Mouse (Mus musculus) embryonic facial prominence, embryonic 10.5 days (tissue): ENCODE results near the gene Rslcan18. TPM values are rescaled to one million over a fixed set of nuclear protein-coding genes. Genes with fewer than 3 reads are reported as not detected.
"Not testable (repeated sequence)": the region's sequence is repeated elsewhere in the genome, so short reads cannot be mapped to it uniquely, and the experiment has no call there.

Source experiments
- DNase-seq: peaks from one replicate; pipeline ENCODE4 v3.0.0-alpha.2; 2017; ENCODE audit warnings: low spot score
- H3K27ac ChIP-seq: fragments of 300-500 bp; sonication (generic); replicated peaks from 2 replicates; pipeline ENCODE4 v1.5.1; 2016; ENCODE audit warnings: mild to moderate bottlenecking
- H3K27me3 ChIP-seq: fragments of 300-500 bp; sonication (generic); replicated peaks from 2 replicates; pipeline ENCODE4 v1.6.1; 2016; ENCODE audit warnings: low read depth, mild to moderate bottlenecking; ENCODE audit not compliant: poor library complexity, severe bottlenecking
- H3K36me3 ChIP-seq: fragments of 300-500 bp; sonication (generic); replicated peaks from 2 replicates; pipeline ENCODE4 v1.6.1; 2016; ENCODE audit warnings: mild to moderate bottlenecking, moderate library complexity
- H3K4me1 ChIP-seq: fragments of 300-500 bp; sonication (generic); 2 replicates; pipeline ENCODE4 v1.6.1; 2016
- H3K4me3 ChIP-seq: fragments of 300-500 bp; sonication (generic); 2 replicates; pipeline ENCODE4 v1.5.1; 2016; ENCODE audit warnings: mild to moderate bottlenecking, moderate library complexity
- H3K9me3 ChIP-seq: fragments of 300-500 bp; sonication (generic); 2 replicates; pipeline ENCODE4 v1.6.1; 2016; ENCODE audit warnings: mild to moderate bottlenecking
- WGBS: fragments of 180-500 bp; shearing (Covaris S2); methylation state at CpG from one replicate; pipeline ENCODE4 v1.1.7; 2016; 5-methylcytosine and 5-hydroxymethylcytosine counted together
- polyA plus RNA-seq: library from polyadenylated mRNA; unstranded; fragments of >200 nt; fragmentation: Nextera tagmentation; extraction: Ambion mirVana; gene quantifications from 2 replicates; pipeline ENCODE4 v1.2.1, GENCODE M21; 2016

The Rslcan18 gene
- 0.23 and 0.29 TPM in 2 replicates for polyA plus RNA-seq

DNA sequence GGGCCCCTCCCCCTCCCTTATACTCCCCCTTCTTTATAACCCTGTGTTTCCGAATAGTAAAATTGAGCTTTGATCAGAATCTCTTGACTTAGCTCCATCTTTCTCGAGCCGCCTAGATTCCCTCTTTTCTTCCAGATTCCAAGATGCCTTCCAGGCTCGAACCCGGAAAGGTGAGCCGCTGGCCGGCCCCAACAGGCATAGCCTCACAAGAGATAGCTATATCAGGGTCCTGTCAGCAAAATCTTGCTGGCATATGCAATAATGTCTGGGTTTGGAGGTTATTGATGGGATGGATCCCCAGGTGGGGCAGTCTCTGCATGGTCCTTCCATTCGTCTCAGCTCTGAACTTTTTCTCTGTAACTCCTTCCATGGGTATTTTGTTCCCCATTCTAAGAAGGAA, at the start of gene Rslcan18:
Gene Rslcan18, minus strand, starts transcription at position 101 of the 400 bp plus-strand sequence.
- H3K27me3 ChIP-seq, H3K27ac ChIP-seq, H3K4me1 ChIP-seq, DNase-seq, H3K36me3 ChIP-seq, H3K4me3 ChIP-seq, H3K9me3 ChIP-seq: not testable (repeated sequence)
- 94% methylated on average over 8 of the region's 8 CpGs for WGBS

- Histone ChIP-seq H3K4me3 (peak overlapping the region; percentile 76), H3K27me3 (no peaks in the 10 kb centered on the region), H3K36me3 (no peaks in the 10 kb centered on the region), H3K4me1 (peaks cover 7% of the 10 kb centered on the region), H3K9me3 (0 out of 2 replicates have a peak, but pooled peaks cover 2% of the 10 kb centered on the region), H3K27ac (peak overlapping the region; percentile 82)
- peak; percentile 83 for DNase-seq
- 2% methylated on average over 18 of the region's 18 CpGs for WGBS
Observed at GRCm38 (mm10) chr13:67128038-67128721, 12.1 kb upstream of the Rslcan18 start.

DNA sequence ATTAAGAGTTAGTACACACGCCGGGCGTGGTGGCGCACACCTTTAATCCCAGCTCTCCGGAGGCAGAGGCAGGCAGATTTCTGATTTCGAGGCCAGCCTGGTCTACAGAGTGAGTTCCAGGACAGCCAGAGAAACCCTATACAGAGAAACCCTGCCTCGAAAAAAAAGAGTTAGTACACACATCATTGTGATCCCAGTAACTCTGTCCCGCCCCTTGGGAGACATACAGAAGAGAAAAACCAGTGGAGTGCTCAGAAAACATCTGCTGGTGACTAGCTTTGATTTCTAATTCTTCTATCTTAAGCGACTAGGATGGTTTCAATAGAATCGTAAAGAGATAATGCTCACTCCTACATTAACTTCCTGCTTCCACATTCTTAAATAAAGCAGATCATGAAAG, 11.4 kb upstream of the Rslcan18 start:
- not testable (repeated sequence) for H3K27me3 ChIP-seq, H3K36me3 ChIP-seq, H3K4me3 ChIP-seq, H3K9me3 ChIP-seq, DNase-seq, H3K4me1 ChIP-seq, H3K27ac ChIP-seq
- WGBS: 80% methylated on average over 10 of the region's 10 CpGs

DNA sequence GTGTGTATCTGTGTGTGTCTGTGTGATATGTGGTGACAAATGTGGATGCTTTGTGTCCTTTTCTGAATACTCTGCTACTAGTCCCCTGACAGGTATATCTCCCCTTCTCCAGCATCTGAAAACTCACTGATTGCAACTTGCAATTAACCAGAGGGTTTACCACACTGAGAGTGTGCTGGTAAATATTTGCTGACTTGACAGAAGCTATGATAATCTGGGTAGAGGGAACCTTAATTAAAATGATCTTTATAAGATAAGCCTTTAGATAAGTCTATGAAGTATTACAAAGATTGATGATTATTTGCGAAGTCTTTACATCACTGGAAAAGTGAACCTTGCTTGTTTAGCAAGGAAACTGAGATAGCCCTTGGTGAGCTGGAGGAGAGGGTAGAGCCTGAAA, 8.4 kb upstream of the Rslcan18 start:
- no peak overlapping the region for H3K27ac ChIP-seq
- peaks cover 7% of the 10 kb centered on the region for H3K4me1 ChIP-seq
- WGBS: 90% methylated on average over 1 of the region's 1 CpGs
- H3K9me3 ChIP-seq: 0 out of 2 replicates have a peak, but pooled peaks cover 2% of the 10 kb centered on the region
- no peak overlapping the region for H3K4me3 ChIP-seq
- H3K36me3 ChIP-seq: no peaks in the 10 kb centered on the region
- H3K27me3 ChIP-seq: no peaks in the 10 kb centered on the region
- DNase-seq: no peak

DNA sequence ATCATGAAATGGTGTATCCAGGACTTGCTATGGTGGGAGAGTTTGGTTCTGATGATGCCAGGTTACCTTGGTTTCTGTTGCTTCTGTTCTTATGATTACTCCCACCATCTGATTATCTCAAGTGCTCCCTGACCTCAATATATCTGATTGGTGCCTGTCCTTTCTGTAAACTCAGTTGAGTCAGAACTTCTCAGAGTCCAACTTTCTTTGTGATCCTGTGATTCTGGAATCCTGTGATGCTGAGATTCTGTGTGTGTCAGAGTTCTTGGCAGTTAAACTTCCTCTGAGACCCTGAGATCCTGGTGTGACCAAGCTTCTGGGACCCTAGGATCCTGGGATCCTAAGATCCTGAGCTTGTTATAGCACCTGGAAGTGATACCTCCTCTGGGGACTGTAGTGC, 5.3 kb upstream of the Rslcan18 start, which contains the start of gene Zfp759:
Gene Zfp759, plus strand, starts transcription at position 301 of the 400 bp plus-strand sequence.
- not testable (repeated sequence) for DNase-seq, H3K27ac ChIP-seq, H3K4me1 ChIP-seq, H3K9me3 ChIP-seq, H3K36me3 ChIP-seq, H3K4me3 ChIP-seq, H3K27me3 ChIP-seq

GRCm38 (mm10) chr13:67113287-67113686, 2.8 kb downstream of the Rslcan18 start:
- no peak overlapping the region for H3K27ac ChIP-seq
- H3K4me1 ChIP-seq: no peaks in the 10 kb centered on the region
- DNase-seq: no peak
- WGBS: 91% methylated on average over 2 of the region's 2 CpGs
- H3K4me3 ChIP-seq: no peak overlapping the region
- H3K36me3 ChIP-seq: no peaks in the 10 kb centered on the region
- no peaks in the 10 kb centered on the region for H3K9me3 ChIP-seq
- H3K27me3 ChIP-seq: no peaks in the 10 kb centered on the region

GRCm38 (mm10) chr13:67112096-67112495, 4.0 kb downstream of the Rslcan18 start:
- Histone ChIP-seq H3K9me3 (no peaks in the 10 kb centered on the region), H3K27ac (no peak overlapping the region), H3K4me1 (peaks cover 6% of the 10 kb centered on the region), H3K36me3 (no peaks in the 10 kb centered on the region), H3K4me3 (no peak overlapping the region), H3K27me3 (no peaks in the 10 kb centered on the region)
- WGBS: 85% methylated on average over 12 of the region's 12 CpGs
- DNase-seq: no peak

DNA sequence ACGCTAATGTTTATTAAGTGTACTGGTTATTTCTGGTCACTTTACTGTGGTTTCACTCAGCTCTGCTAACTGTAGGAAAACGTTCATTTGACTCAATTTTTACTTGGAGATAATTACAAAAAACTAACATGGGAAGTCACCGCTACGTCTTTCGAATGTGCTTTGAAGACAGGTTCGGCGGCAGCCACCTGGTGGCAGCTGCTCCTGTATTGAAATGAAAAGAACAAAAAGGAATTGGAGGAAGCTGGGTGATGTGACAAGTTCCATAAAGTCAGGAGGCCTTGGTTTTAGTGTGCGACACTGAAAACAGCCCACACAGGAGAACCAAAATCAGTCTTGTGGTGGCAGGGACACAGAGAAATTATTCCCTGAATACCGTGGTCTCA, 7.2 kb downstream of the Rslcan18 start:
- peaks cover 11% of the 10 kb centered on the region for H3K36me3 ChIP-seq
- peaks cover 15% of the 10 kb centered on the region; the same call in 1 of the 2 replicates for H3K9me3 ChIP-seq
- 7% methylated on average over 9 of the region's 9 CpGs for WGBS
- H3K4me3 ChIP-seq: peak overlapping the region; percentile 75
- peaks cover 6% of the 10 kb centered on the region for H3K4me1 ChIP-seq
- H3K27me3 ChIP-seq: no peaks in the 10 kb centered on the region
- DNase-seq: peak; percentile 66
- H3K27ac ChIP-seq: peak overlapping the region; percentile 87

- no peaks in the 10 kb centered on the region for H3K27me3 ChIP-seq
- peaks cover 15% of the 10 kb centered on the region; the same call in 1 of the 2 replicates for H3K9me3 ChIP-seq
- WGBS: under 1% methylated on average over 17 of the region's 17 CpGs
Observed at GRCm38 (mm10) chr13:67108194-67108820, 7.8 kb downstream of the Rslcan18 start, which contains the start of gene Gm28557. Gm28557 (minus strand) TSS chr13:67108604.

DNA sequence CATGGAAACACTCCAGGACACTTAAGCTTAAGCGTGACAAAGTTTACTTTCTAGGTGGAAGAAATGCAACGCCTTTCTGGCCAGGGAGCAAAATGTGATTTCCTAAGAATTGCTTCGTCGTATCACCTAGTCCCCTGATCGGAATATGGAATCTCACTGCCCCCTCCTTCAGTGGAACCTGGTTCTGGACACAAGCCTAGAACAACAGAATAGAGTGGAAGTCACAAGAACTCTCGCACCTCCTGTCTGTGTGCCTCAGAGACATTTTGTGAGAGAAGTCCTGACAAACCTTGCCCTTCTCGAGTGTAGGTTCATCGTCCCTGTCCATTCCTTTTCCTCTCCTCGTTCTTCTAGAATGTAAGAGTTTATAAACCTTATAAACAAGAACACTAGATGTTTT, 8.4 kb downstream of the Rslcan18 start:
- no peaks in the 10 kb centered on the region for H3K27me3 ChIP-seq
- peak overlapping the region; percentile 75 for H3K4me3 ChIP-seq
- peaks cover 11% of the 10 kb centered on the region for H3K36me3 ChIP-seq
- peak overlapping the region; percentile 87 for H3K27ac ChIP-seq
- peaks cover 15% of the 10 kb centered on the region; the same call in 1 of the 2 replicates for H3K9me3 ChIP-seq
- WGBS: 72% methylated on average over 9 of the region's 9 CpGs
- DNase-seq: no peak
- peaks cover 6% of the 10 kb centered on the region for H3K4me1 ChIP-seq

More at GRCm38 (mm10) chr13:67108194-67108820, 7.8 kb downstream of the Rslcan18 start, which contains the start of gene Gm28557:
- DNase-seq: peak; percentile 85
- peak within 1 kb of the TSS; percentile 75 for H3K4me3 ChIP-seq
- peak within 1 kb of the TSS; percentile 87 for H3K27ac ChIP-seq
- peaks cover 6% of the 10 kb centered on the region for H3K4me1 ChIP-seq
- peaks cover 11% of the 10 kb centered on the region for H3K36me3 ChIP-seq

GRCm38 (mm10) chr13:67097876-67098275, 18.2 kb downstream of the Rslcan18 start, which contains the start of gene Zfp708:
Zfp708 (minus strand) TSS chr13:67097976.
- no peak within 1 kb of the TSS for H3K27ac ChIP-seq
- DNase-seq: no peak
- WGBS: 89% methylated on average over 10 of the region's 10 CpGs

GRCm38 (mm10) chr13:67090154-67090553, 25.9 kb downstream of the Rslcan18 start:
- Histone ChIP-seq H3K27ac (no peak overlapping the region), H3K36me3 (0 out of 2 replicates have a peak, but pooled peaks cover 8% of the 10 kb centered on the region), H3K4me3 (no peak overlapping the region), H3K9me3 (no peaks in the 10 kb centered on the region), H3K4me1 (no peaks in the 10 kb centered on the region), H3K27me3 (no peaks in the 10 kb centered on the region)
- 82% methylated on average over 1 of the region's 1 CpGs for WGBS
- no peak for DNase-seq

More at GRCm38 (mm10) chr13:67097876-67098275, 18.2 kb downstream of the Rslcan18 start, which contains the start of gene Zfp708:
- Histone ChIP-seq H3K9me3 (no peaks in the 10 kb centered on the region), H3K36me3 (peaks cover 20% of the 10 kb centered on the region), H3K4me3 (no peak within 1 kb of the TSS), H3K27me3 (no peaks in the 10 kb centered on the region), H3K4me1 (no peaks in the 10 kb centered on the region)
